18 mouse cellular contexts compared by ENCODE assay signal in the genomic region with DNA sequence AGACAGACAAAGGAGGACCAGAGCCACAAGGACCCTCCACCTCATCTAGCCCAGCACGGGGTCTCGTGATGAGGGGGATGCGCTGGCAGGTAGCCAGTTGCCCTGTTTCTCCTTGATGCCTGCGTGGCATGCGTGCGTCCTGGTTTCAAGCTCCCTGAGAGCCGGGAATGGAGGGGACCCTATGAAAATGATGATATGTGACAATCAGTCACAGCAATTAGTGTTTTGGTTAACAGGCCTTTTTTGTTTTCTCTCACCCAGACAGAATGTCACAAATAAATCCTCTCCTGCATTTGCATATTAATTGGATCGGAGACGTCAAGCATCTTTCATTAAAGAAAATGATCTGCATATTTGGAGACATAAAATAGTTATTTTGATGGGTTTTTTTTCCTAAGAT.
A peak's percentile ranks its signal among the peaks of the same experiment; 100 is the strongest.
DNase-seq lines count a peak whose midpoint lies in the region; ATAC-seq and TF ChIP-seq lines count a peak whose summit lies in the region.
"Had no signal": no experiment of that assay in that cellular context is flagged by ENCODE, and none has a peak within 500 bp of the region (broad histone marks: within the 10 kb centered on the region; RNA-seq: fewer than 3 reads in every experiment).

No protein-coding gene starts in this region.

- H3K4me3 ChIP-seq in forebrain, embryonic 10.5 days = no peak overlapping the region
- no peak overlapping the region for H3K4me3 ChIP-seq in forebrain, embryonic 16.5 days (replicated peaks; ENCODE audit: low read length)
- no peak overlapping the region for H3K4me3 ChIP-seq in heart, embryonic 14.5 days (ENCODE audit: control insufficient read depth in 1 of 2, insufficient read depth in 1 of 2, low read depth in 1 of 2, low read length in 2 of 2)
- no peak overlapping the region for H3K4me3 ChIP-seq in midbrain, embryonic 13.5 days (replicated peaks)
- no peak overlapping the region for H3K4me3 ChIP-seq in midbrain, postnatal 0 days (ENCODE audit: low read depth, low read length)
- H3K4me3 ChIP-seq in forebrain, embryonic 15.5 days = no peak overlapping the region
- H3K4me3 ChIP-seq: embryonic facial prominence, embryonic 10.5 days; gastrocnemius, adult 2 months; limb, embryonic 13.5 days; liver, embryonic 13.5 days had no signal

- no peaks in the 10 kb centered on the region for H3K9me3 ChIP-seq in forebrain, embryonic 10.5 days
- no peaks in the 10 kb centered on the region for H3K9me3 ChIP-seq in forebrain, embryonic 16.5 days (ENCODE audit: control insufficient read depth, low read length)
- H3K9me3 ChIP-seq in heart, embryonic 14.5 days (ENCODE audit: control insufficient read depth, low read length) = no peaks in the 10 kb centered on the region
- H3K9me3 ChIP-seq in midbrain, embryonic 13.5 days = no peaks in the 10 kb centered on the region
- no peaks in the 10 kb centered on the region for H3K9me3 ChIP-seq in midbrain, postnatal 0 days (ENCODE audit: low read length)
- H3K9me3 ChIP-seq in forebrain, embryonic 15.5 days = no peaks in the 10 kb centered on the region
- H3K9me3 ChIP-seq: embryonic facial prominence, embryonic 10.5 days; limb, embryonic 13.5 days; liver, embryonic 13.5 days had no signal

- H3K27ac ChIP-seq in forebrain, embryonic 10.5 days = 0 out of 2 replicates have a peak overlapping the region, but pooled peaks have one; percentile 32
- H3K27ac ChIP-seq in forebrain, embryonic 16.5 days (ENCODE audit: low read length) = no peak overlapping the region
- peak overlapping the region; percentile 76 to 97 for H3K27ac ChIP-seq in heart, embryonic 14.5 days (replicated peaks in 1 of 2; ENCODE audit: control insufficient read depth in 1 of 2, insufficient read depth in 1 of 2, low read depth in 2 of 2, low read length in 2 of 2)
- peak overlapping the region; percentile 60 for H3K27ac ChIP-seq in midbrain, embryonic 13.5 days
- no peak overlapping the region for H3K27ac ChIP-seq in midbrain, postnatal 0 days (ENCODE audit: low read depth, low read length)
- 0 out of 2 replicates have a peak overlapping the region, but pooled peaks have one; percentile 50 for H3K27ac ChIP-seq in forebrain, embryonic 15.5 days (replicated peaks)
- H3K27ac ChIP-seq: embryonic facial prominence, embryonic 10.5 days; gastrocnemius, adult 2 months; kidney, postnatal 0 days; limb, embryonic 13.5 days; liver, embryonic 13.5 days had no signal

- 84% methylated on average over 9 of the region's 9 CpGs for WGBS in forebrain, embryonic 10.5 days
- WGBS in forebrain, embryonic 16.5 days = 22% methylated on average over 9 of the region's 9 CpGs
- 61% methylated on average over 9 of the region's 9 CpGs for WGBS in heart, embryonic 14.5 days
- 71% methylated on average over 9 of the region's 9 CpGs for WGBS in midbrain, embryonic 13.5 days
- WGBS in midbrain, postnatal 0 days = 61% methylated on average over 9 of the region's 9 CpGs
- 29% methylated on average over 9 of the region's 9 CpGs for whole genome bisulfite sequencing in forebrain, embryonic 15.5 days

- no peak overlapping the region for H3K4me2 ChIP-seq in forebrain, embryonic 16.5 days (ENCODE audit: low read length)
- H3K4me2 ChIP-seq in heart, embryonic 14.5 days (ENCODE audit: low read length) = peak overlapping the region; percentile 16
- no peak overlapping the region for H3K4me2 ChIP-seq in midbrain, embryonic 13.5 days (replicated peaks)
- H3K4me2 ChIP-seq in midbrain, postnatal 0 days (ENCODE audit: low read depth, low read length, poor library complexity, severe bottlenecking) = no peak overlapping the region
- H3K4me2 ChIP-seq in forebrain, embryonic 15.5 days (replicated peaks) = no peak overlapping the region
- H3K4me2 ChIP-seq: limb, embryonic 13.5 days; liver, embryonic 13.5 days; lung, embryonic 14.5 days had no signal

- no peak for TF ChIP-seq CTCF in midbrain, postnatal 0 days (IDR thresholded peaks at IDR 0.05)

- no peaks in the 10 kb centered on the region for H3K36me3 ChIP-seq in forebrain, embryonic 10.5 days (replicated peaks)
- no peaks in the 10 kb centered on the region for H3K36me3 ChIP-seq in forebrain, embryonic 16.5 days (ENCODE audit: control insufficient read depth, insufficient read depth)
- no peaks in the 10 kb centered on the region for H3K36me3 ChIP-seq in heart, embryonic 14.5 days (ENCODE audit: control insufficient read depth, insufficient read depth, low read length)
- H3K36me3 ChIP-seq in midbrain, embryonic 13.5 days = no peaks in the 10 kb centered on the region
- no peaks in the 10 kb centered on the region for H3K36me3 ChIP-seq in midbrain, postnatal 0 days (ENCODE audit: insufficient read depth, low read length)
- H3K36me3 ChIP-seq in forebrain, embryonic 15.5 days = no peaks in the 10 kb centered on the region
- H3K36me3 ChIP-seq: embryonic facial prominence, embryonic 10.5 days; limb, embryonic 13.5 days; liver, embryonic 13.5 days had no signal

- peaks cover 99% of the 10 kb centered on the region for H3K27me3 ChIP-seq in forebrain, embryonic 10.5 days (ENCODE audit: poor library complexity, severe bottlenecking)
- peaks cover 13% of the 10 kb centered on the region for H3K27me3 ChIP-seq in forebrain, embryonic 16.5 days (replicated peaks; ENCODE audit: control insufficient read depth, insufficient read depth, low read length)
- H3K27me3 ChIP-seq in heart, embryonic 14.5 days (ENCODE audit: control insufficient read depth, insufficient read depth, low read length) = no peaks in the 10 kb centered on the region
- H3K27me3 ChIP-seq in midbrain, embryonic 13.5 days = peaks cover 95% of the 10 kb centered on the region
- peaks cover 48% of the 10 kb centered on the region for H3K27me3 ChIP-seq in midbrain, postnatal 0 days (ENCODE audit: insufficient read depth, low read length)
- H3K27me3 ChIP-seq in forebrain, embryonic 15.5 days = peaks cover 38% of the 10 kb centered on the region

- H3K4me1 ChIP-seq in forebrain, embryonic 10.5 days = peaks cover 83% of the 10 kb centered on the region
- peaks cover 30% of the 10 kb centered on the region for H3K4me1 ChIP-seq in forebrain, embryonic 16.5 days (replicated peaks; ENCODE audit: control insufficient read depth, insufficient read depth, low read length)
- peaks cover 73 to 80% of the 10 kb centered on the region in 2 experiments for H3K4me1 ChIP-seq in heart, embryonic 14.5 days (ENCODE audit: control insufficient read depth in 2 of 2, insufficient read depth in 2 of 2, low read length in 2 of 2)
- peaks cover 42% of the 10 kb centered on the region for H3K4me1 ChIP-seq in midbrain, embryonic 13.5 days (replicated peaks)
- no peaks in the 10 kb centered on the region for H3K4me1 ChIP-seq in midbrain, postnatal 0 days (ENCODE audit: insufficient read depth, low read length)
- H3K4me1 ChIP-seq in forebrain, embryonic 15.5 days = peaks cover 44% of the 10 kb centered on the region

- DNase-seq in forebrain, embryonic 10.5 days (ENCODE audit: extremely low spot score, low spot score) = no peak
- no peak for DNase-seq in heart, postnatal 4 days
- DNase-seq in midbrain, postnatal 0 days (ENCODE audit: low spot score) = no peak
- DNase-seq in thymus, adult 18-20 months = no peak
- DNase-seq: adrenal gland, adult 2 months; cerebellum, adult 9-10 months; gastrocnemius, adult 2 months; kidney, adult 11 months; liver, embryonic 13.5 days; lung, embryonic 14.5 days; thymus, postnatal 14 days had no signal

- ATAC-seq in forebrain, embryonic 16.5 days = no peak
- no peak for ATAC-seq in heart, embryonic 14.5 days (ENCODE audit: insufficient number of reproducible peaks, insufficient read depth, low FRiP score, low read depth)
- ATAC-seq in midbrain, embryonic 13.5 days = no peak
- no peak for ATAC-seq in midbrain, postnatal 0 days (ENCODE audit: low FRiP score)
- ATAC-seq in forebrain, embryonic 15.5 days (replicated peaks) = no peak

- H3K9ac ChIP-seq in forebrain, embryonic 16.5 days (replicated peaks; ENCODE audit: low read depth, low read length) = no peak overlapping the region
- peak overlapping the region; percentile 38 for H3K9ac ChIP-seq in heart, embryonic 14.5 days (ENCODE audit: low read length)
- H3K9ac ChIP-seq in midbrain, embryonic 13.5 days (replicated peaks) = no peak overlapping the region
- H3K9ac ChIP-seq in midbrain, postnatal 0 days (replicated peaks; ENCODE audit: low read length, poor library complexity, severe bottlenecking) = no peak overlapping the region
- H3K9ac ChIP-seq in forebrain, embryonic 15.5 days (replicated peaks) = no peak overlapping the region
- H3K9ac ChIP-seq: limb, embryonic 13.5 days; liver, embryonic 13.5 days; lung, embryonic 14.5 days had no signal

Comparison
In these comparisons a context has a peak if more than half of its experiments do, and no peak if none do; other contexts are left out.
1. H3K27ac ChIP-seq: peak in forebrain, embryonic 10.5 days (single experiment), heart, embryonic 14.5 days (2 of 2), midbrain, embryonic 13.5 days (single experiment) and forebrain, embryonic 15.5 days (single experiment); none in forebrain, embryonic 16.5 days (single experiment) and midbrain, postnatal 0 days (single experiment).